14 mouse cellular contexts compared by ENCODE assay signal in genomic region chrX:52616152-52616551, GRCm38 (mm10). TPM values are rescaled to one million over a fixed set of nuclear protein-coding genes. Genes with fewer than 3 reads are reported as not detected.
"Had no signal": no experiment of that assay in that cellular context is flagged by ENCODE, and none has a peak within 500 bp of the region (broad histone marks: within the 10 kb centered on the region; RNA-seq: fewer than 3 reads in every experiment).

No protein-coding gene starts in this region.

- H3K9ac ChIP-seq: limb, embryonic 15.5 days; liver, embryonic 12.5 days; lung, embryonic 14.5 days; midbrain, embryonic 12.5 days; neural tube, embryonic 13.5 days had no signal

- H3K27ac ChIP-seq: layer of hippocampus, adult 2 months; limb, embryonic 15.5 days; liver, embryonic 12.5 days; midbrain, embryonic 12.5 days; neural tube, embryonic 13.5 days had no signal

- H3K4me3 ChIP-seq: layer of hippocampus, adult 2 months; limb, embryonic 15.5 days; liver, embryonic 12.5 days; midbrain, embryonic 12.5 days; neural tube, embryonic 13.5 days had no signal

- H3K9me3 ChIP-seq: limb, embryonic 15.5 days; liver, embryonic 12.5 days; neural tube, embryonic 13.5 days had no signal

- ATAC-seq: intestine, postnatal 0 days; liver, embryonic 12.5 days; midbrain, embryonic 16.5 days had no signal

- H3K36me3 ChIP-seq: limb, embryonic 15.5 days; liver, embryonic 12.5 days; midbrain, embryonic 12.5 days; neural tube, embryonic 13.5 days had no signal

- DNase-seq: kidney, postnatal 10 days; kidney, postnatal 4 days; lung, embryonic 14.5 days; lung, postnatal 10 days; right cerebral cortex, postnatal 25 days; thymus, postnatal 36 days had no signal

- H3K4me2 ChIP-seq: limb, embryonic 15.5 days; liver, embryonic 12.5 days; lung, embryonic 14.5 days; midbrain, embryonic 12.5 days; neural tube, embryonic 13.5 days had no signal

RNA-seq across cellular contexts. Expression of gene Gpc3, which starts 2.4 kb away (rescaled TPM):
- total RNA-seq: megakaryocyte-erythroid progenitor cell, adult 5-6 weeks had no signal
